Mouse (Mus musculus) forebrain, embryonic 12.5 days (tissue): ENCODE data around the gene Gm20388. TPM values are rescaled to one million over a fixed set of nuclear protein-coding genes. Genes with fewer than 3 reads are reported as not detected.
"Not testable (repeated sequence)": the region's sequence is repeated elsewhere in the genome, so short reads cannot be mapped to it uniquely, and the experiment has no call there.

ENCODE experiments used
- ATAC-seq: fragments of 200-750 bp; cut with Nextera tagmentation; 2 replicates; pipeline ENCODE4 v1.8.0; 2017; ENCODE audit warnings: moderate TSS enrichment; ENCODE audit not compliant: low FRiP score
- H3K27ac ChIP-seq: fragments of 300-500 bp; sonication (generic); 2 replicates; pipeline ENCODE4 v1.5.1; 2016; ENCODE audit warnings: mild to moderate bottlenecking
- H3K27me3 ChIP-seq: fragments of 300-500 bp; sonication (generic); 2 replicates; pipeline ENCODE4 v1.6.1; 2016; ENCODE audit warnings: mild to moderate bottlenecking
- H3K36me3 ChIP-seq: fragments of 300-500 bp; sonication (generic); replicated peaks from 2 replicates; pipeline ENCODE4 v1.6.1; 2016; ENCODE audit warnings: mild to moderate bottlenecking
- H3K4me1 ChIP-seq: fragments of 300-500 bp; sonication (generic); 2 replicates; pipeline ENCODE4 v1.6.1; 2016
- H3K4me2 ChIP-seq: fragments of 300-500 bp; sonication (generic); 2 replicates; pipeline ENCODE4 v1.6.1; 2016; ENCODE audit warnings: mild to moderate bottlenecking, moderate library complexity
- H3K4me3 ChIP-seq: fragments of 300-500 bp; sonication (generic); replicated peaks from 2 replicates; pipeline ENCODE4 v1.5.1; 2016; ENCODE audit warnings: mild to moderate bottlenecking
- H3K9ac ChIP-seq: fragments of 300-500 bp; sonication (generic); 2 replicates; pipeline ENCODE4 v1.6.1; 2016; ENCODE audit warnings: mild to moderate bottlenecking
- H3K9me3 ChIP-seq: fragments of 300-500 bp; sonication (generic); 2 replicates; pipeline ENCODE4 v1.6.1; 2016
- WGBS: fragments of 180-500 bp; shearing (Covaris S2); methylation state at CpG from one replicate; pipeline ENCODE4 v1.1.7; 2016; 5-methylcytosine and 5-hydroxymethylcytosine counted together
- polyA plus RNA-seq: library from polyadenylated mRNA; unstranded; fragments of >200 nt; fragmentation: Nextera tagmentation; extraction: Ambion mirVana; gene quantifications from 2 replicates; pipeline ENCODE4 v1.2.1, GENCODE M21; 2016

Gm20388 gene
- polyA plus RNA-seq, 1 experiment from 2014 or later = not detected

GRCm38 (mm10) chr8:123408586-123409544 lies 3498.2 kb downstream of the Gm20388 start:
- Histone ChIP-seq H3K36me3 (no peaks in the 10 kb centered on the region; the same call in 1 of the 2 replicates), H3K4me1 (peaks cover 49% of the 10 kb centered on the region), H3K27ac (no peak overlapping the region), H3K9ac (0 out of 2 replicates have a peak overlapping the region, but pooled peaks have one; percentile 96), H3K4me3 (0 out of 2 replicates have a peak overlapping the region, but pooled peaks have one; percentile 10), H3K27me3 (0 out of 2 replicates have a peak, but pooled peaks cover 8% of the 10 kb centered on the region), H3K9me3 (no peaks in the 10 kb centered on the region), H3K4me2 (peak overlapping the region; percentile 72)
- WGBS = 76% methylated on average over 9 of the region's 9 CpGs
- no peak for ATAC-seq

GRCm38 (mm10) chr8:123410049-123410587 lies 3499.5 kb downstream of the Gm20388 start:
- Histone ChIP-seq H3K4me2 (peak overlapping the region; percentile 72), H3K36me3 (no peaks in the 10 kb centered on the region), H3K9me3 (no peaks in the 10 kb centered on the region), H3K4me3 (peak overlapping the region; percentile 86), H3K4me1 (peaks cover 46% of the 10 kb centered on the region), H3K9ac (peak overlapping the region; percentile 96), H3K27ac (peak overlapping the region; percentile 96), H3K27me3 (0 out of 2 replicates have a peak, but pooled peaks cover 8% of the 10 kb centered on the region)
- 22% methylated on average over 8 of the region's 8 CpGs for WGBS
- no peak for ATAC-seq

GRCm38 (mm10) chr8:123410788-123411187 lies 3500.1 kb downstream of the Gm20388 start:
- H3K4me1 ChIP-seq = peaks cover 46% of the 10 kb centered on the region
- peak; percentile 0; the same call in 1 of the 2 replicates for ATAC-seq
- H3K4me3 ChIP-seq = peak overlapping the region; percentile 86
- H3K9ac ChIP-seq = peak overlapping the region; percentile 96
- H3K4me2 ChIP-seq = peak overlapping the region; percentile 72
- H3K36me3 ChIP-seq = no peaks in the 10 kb centered on the region
- H3K9me3 ChIP-seq = no peaks in the 10 kb centered on the region
- H3K27me3 ChIP-seq = 0 out of 2 replicates have a peak, but pooled peaks cover 8% of the 10 kb centered on the region
- WGBS = 4% methylated on average over 11 of the region's 11 CpGs
- H3K27ac ChIP-seq = peak overlapping the region; percentile 96

- no peaks in the 10 kb centered on the region for H3K9me3 ChIP-seq
- H3K9ac ChIP-seq = peak within 1 kb of the TSS; percentile 96
- peak within 1 kb of the TSS; percentile 96 for H3K27ac ChIP-seq
- H3K27me3 ChIP-seq = 0 out of 2 replicates have a peak, but pooled peaks cover 8% of the 10 kb centered on the region
- H3K36me3 ChIP-seq = no peaks in the 10 kb centered on the region
- H3K4me3 ChIP-seq = peak within 1 kb of the TSS; percentile 86
- H3K4me1 ChIP-seq = peaks cover 46% of the 10 kb centered on the region
- peak within 1 kb of the TSS; percentile 72 for H3K4me2 ChIP-seq
- under 1% methylated on average over 29 of the region's 29 CpGs for WGBS
- ATAC-seq = peak; percentile 90
Observed at GRCm38 (mm10) chr8:123411246-123411645, 3500.6 kb downstream of the Gm20388 start, which contains the start of gene Tubb3. Gene Tubb3, plus strand, starts transcription at chr8:123411424.

GRCm38 (mm10) chr8:123411781-123412327 lies 3501.2 kb downstream of the Gm20388 start:
- under 1% methylated on average over 16 of the region's 16 CpGs for WGBS
- peak overlapping the region; percentile 96 for H3K9ac ChIP-seq
- peak overlapping the region; percentile 96 for H3K27ac ChIP-seq
- peaks cover 49% of the 10 kb centered on the region for H3K4me1 ChIP-seq
- peak; percentile 27 for ATAC-seq
- H3K36me3 ChIP-seq = peaks cover 2% of the 10 kb centered on the region; the same call in 1 of the 2 replicates
- peak overlapping the region; percentile 86 for H3K4me3 ChIP-seq
- peak overlapping the region; percentile 72 for H3K4me2 ChIP-seq
- 0 out of 2 replicates have a peak, but pooled peaks cover 8% of the 10 kb centered on the region for H3K27me3 ChIP-seq
- H3K9me3 ChIP-seq = no peaks in the 10 kb centered on the region

GRCm38 (mm10) chr8:123412560-123413170 lies 3502.0 kb downstream of the Gm20388 start:
- ATAC-seq = peak; percentile 61
- H3K9ac ChIP-seq = peak overlapping the region; percentile 96
- peak overlapping the region; percentile 72 for H3K4me2 ChIP-seq
- peaks cover 49% of the 10 kb centered on the region for H3K4me1 ChIP-seq
- 1% methylated on average over 12 of the region's 12 CpGs for WGBS
- 0 out of 2 replicates have a peak, but pooled peaks cover 8% of the 10 kb centered on the region for H3K27me3 ChIP-seq
- H3K9me3 ChIP-seq = no peaks in the 10 kb centered on the region
- peak overlapping the region; percentile 96 for H3K27ac ChIP-seq
- peak overlapping the region; percentile 86 for H3K4me3 ChIP-seq
- H3K36me3 ChIP-seq = peaks cover 10% of the 10 kb centered on the region

- peak overlapping the region; percentile 72 for H3K4me2 ChIP-seq
- H3K9ac ChIP-seq = peak overlapping the region; percentile 96
- 0 out of 2 replicates have a peak, but pooled peaks cover 5% of the 10 kb centered on the region for H3K27me3 ChIP-seq
- peak overlapping the region; percentile 96; the same call in 1 of the 2 replicates for H3K27ac ChIP-seq
- ATAC-seq = no peak
- WGBS = 14% methylated on average over 9 of the region's 9 CpGs
- H3K4me1 ChIP-seq = peaks cover 50% of the 10 kb centered on the region
- H3K36me3 ChIP-seq = peaks cover 26% of the 10 kb centered on the region
- H3K4me3 ChIP-seq = peak overlapping the region; percentile 86
- no peaks in the 10 kb centered on the region for H3K9me3 ChIP-seq
Observed at GRCm38 (mm10) chr8:123414255-123414654, 3503.6 kb downstream of the Gm20388 start.

- peak overlapping the region; percentile 86 for H3K4me3 ChIP-seq
- H3K4me2 ChIP-seq = peak overlapping the region; percentile 72
- peaks cover 34% of the 10 kb centered on the region for H3K36me3 ChIP-seq
- peaks cover 41% of the 10 kb centered on the region for H3K4me1 ChIP-seq
- not testable (repeated sequence) for H3K9ac ChIP-seq, ATAC-seq, H3K27me3 ChIP-seq, H3K9me3 ChIP-seq, H3K27ac ChIP-seq
- WGBS = 80% methylated on average over 5 of the region's 5 CpGs
Observed at GRCm38 (mm10) chr8:123414997-123415696, 3504.5 kb downstream of the Gm20388 start.

GRCm38 (mm10) chr8:123415967-123416943 lies 3505.6 kb downstream of the Gm20388 start:
- Histone ChIP-seq H3K36me3 (peaks cover 46% of the 10 kb centered on the region), H3K9me3 (no peaks in the 10 kb centered on the region), H3K27ac (no peak overlapping the region), H3K4me3 (0 out of 2 replicates have a peak overlapping the region, but pooled peaks have one; percentile 3), H3K4me1 (peaks cover 36% of the 10 kb centered on the region), H3K27me3 (no peaks in the 10 kb centered on the region), H3K9ac (no peak overlapping the region), H3K4me2 (peak overlapping the region; percentile 40)
- 86% methylated on average over 8 of the region's 8 CpGs for WGBS
- ATAC-seq = no peak

GRCm38 (mm10) chr8:123416944-123417555 lies 3506.4 kb downstream of the Gm20388 start:
- Histone ChIP-seq H3K27ac (no peak overlapping the region), H3K9me3 (no peaks in the 10 kb centered on the region), H3K27me3 (no peaks in the 10 kb centered on the region), H3K9ac (no peak overlapping the region), H3K4me3 (no peak overlapping the region), H3K4me1 (peaks cover 39% of the 10 kb centered on the region), H3K4me2 (peak overlapping the region; percentile 31), H3K36me3 (peaks cover 51% of the 10 kb centered on the region)
- 85% methylated on average over 8 of the region's 8 CpGs for WGBS
- no peak for ATAC-seq
